Comparison of ENCODE assay signal across 9 mouse cellular contexts in genomic region chr4:150132692-150133271, GRCm38 (mm10). TPM values are rescaled to one million over a fixed set of nuclear protein-coding genes. Genes with fewer than 3 reads are reported as not detected.
DNase-seq lines count a peak whose midpoint lies in the region; ATAC-seq and TF ChIP-seq lines count a peak whose summit lies in the region.
"Had no signal": no experiment of that assay in that cellular context is flagged by ENCODE, and none has a peak within 500 bp of the region (broad histone marks: within the 10 kb centered on the region; RNA-seq: fewer than 3 reads in every experiment).

No protein-coding gene starts in this region.

- no peaks in the 10 kb centered on the region for H3K9me3 ChIP-seq in heart, postnatal 0 days (replicated peaks; ENCODE audit: control insufficient read depth, low read length)
- H3K9me3 ChIP-seq in limb, embryonic 11.5 days (ENCODE audit: control insufficient read depth, low read length), result no peaks in the 10 kb centered on the region
- H3K9me3 ChIP-seq in midbrain, postnatal 0 days (ENCODE audit: low read length), result no peaks in the 10 kb centered on the region

- peak overlapping the region; percentile 20; the same call in 1 of the 2 replicates for H3K4me3 ChIP-seq in heart, postnatal 0 days (ENCODE audit: low read depth, low read length)
- no peak overlapping the region for H3K4me3 ChIP-seq in limb, embryonic 11.5 days (ENCODE audit: low read depth, low read length)
- H3K4me3 ChIP-seq in midbrain, postnatal 0 days (ENCODE audit: low read depth, low read length), result no peak overlapping the region

- H3K4me1 ChIP-seq in heart, postnatal 0 days (ENCODE audit: control insufficient read depth, insufficient read depth), result peaks cover 3% of the 10 kb centered on the region; the same call in 1 of the 2 replicates
- H3K4me1 ChIP-seq in limb, embryonic 11.5 days (ENCODE audit: control insufficient read depth, insufficient read depth, low read length), result peaks cover 3% of the 10 kb centered on the region; the same call in 1 of the 2 replicates
- H3K4me1 ChIP-seq in midbrain, postnatal 0 days (ENCODE audit: insufficient read depth, low read length), result no peaks in the 10 kb centered on the region

- peak overlapping the region; percentile 48 for H3K4me2 ChIP-seq in heart, postnatal 0 days (ENCODE audit: low read depth, low read length)
- H3K4me2 ChIP-seq in limb, embryonic 11.5 days (ENCODE audit: low read depth, severe bottlenecking), result peak overlapping the region; percentile 22
- peak overlapping the region; percentile 22; the same call in 1 of the 2 replicates for H3K4me2 ChIP-seq in midbrain, postnatal 0 days (ENCODE audit: low read depth, low read length, poor library complexity, severe bottlenecking)

- H3K27ac ChIP-seq in heart, postnatal 0 days (ENCODE audit: low read depth), result no peak overlapping the region
- H3K27ac ChIP-seq in limb, embryonic 11.5 days (replicated peaks; ENCODE audit: low read depth, low read length), result no peak overlapping the region
- no peak overlapping the region for H3K27ac ChIP-seq in midbrain, postnatal 0 days (ENCODE audit: low read depth, low read length)

- intact Hi-C loops in left cerebral cortex, postnatal 4 days (cut with DNase I), result no loop called here

- ATAC-seq in heart, postnatal 0 days (ENCODE audit: insufficient read depth, low read depth), result peak; percentile 58
- ATAC-seq in limb, embryonic 11.5 days (ENCODE audit: insufficient number of reproducible peaks, low FRiP score, low TSS enrichment, low read depth), result no peak
- no peak for ATAC-seq in midbrain, postnatal 0 days (ENCODE audit: low FRiP score)

- H3K9ac ChIP-seq in heart, postnatal 0 days (replicated peaks; ENCODE audit: low read depth, low read length), result no peak overlapping the region
- no peak overlapping the region for H3K9ac ChIP-seq in limb, embryonic 11.5 days (ENCODE audit: low read length)
- H3K9ac ChIP-seq in midbrain, postnatal 0 days (replicated peaks; ENCODE audit: low read length, poor library complexity, severe bottlenecking), result no peak overlapping the region

- DNase-seq in B cell, adult 2 months, result peak; percentile 22 to 24
- peak; percentile 52 for DNase-seq in R1 (ENCODE audit: low read depth, low spot score)
- no peak for DNase-seq in heart, postnatal 0 days (ENCODE audit: low spot score)
- DNase-seq in limb, embryonic 11.5 days (ENCODE audit: low spot score), result no peak
- no peak for DNase-seq in midbrain, postnatal 0 days (ENCODE audit: low spot score)
- DNase-seq in left cerebral cortex, postnatal 4 days, result no peak
- DNase-seq in cerebellum, adult 18-20 months, result no peak
- no peak for DNase-seq in cerebellum, postnatal 4 days (ENCODE audit: low spot score in 2 of 2)

- no peaks in the 10 kb centered on the region for H3K36me3 ChIP-seq in heart, postnatal 0 days (replicated peaks; ENCODE audit: control insufficient read depth, insufficient read depth, low read length)
- no peaks in the 10 kb centered on the region for H3K36me3 ChIP-seq in limb, embryonic 11.5 days (ENCODE audit: control insufficient read depth, insufficient read depth, low read length)
- no peaks in the 10 kb centered on the region for H3K36me3 ChIP-seq in midbrain, postnatal 0 days (ENCODE audit: insufficient read depth, low read length)

- no peak for TF ChIP-seq EP300 in heart, postnatal 0 days (IDR thresholded peaks at IDR 0.05; ENCODE audit: low read depth)

- TF ChIP-seq CTCF in heart, postnatal 0 days (IDR thresholded peaks at IDR 0.05; ENCODE audit: low read depth), result no peak
- TF ChIP-seq CTCF in midbrain, postnatal 0 days (IDR thresholded peaks at IDR 0.05), result no peak

- WGBS in heart, postnatal 0 days, result 17% methylated on average over 24 of the region's 24 CpGs
- WGBS in limb, embryonic 11.5 days, result 28% methylated on average over 24 of the region's 24 CpGs
- WGBS in midbrain, postnatal 0 days, result 25% methylated on average over 24 of the region's 24 CpGs

- 0 out of 2 replicates have a peak, but pooled peaks cover 3% of the 10 kb centered on the region for H3K27me3 ChIP-seq in heart, postnatal 0 days (ENCODE audit: control insufficient read depth, insufficient read depth, low read length)
- no peaks in the 10 kb centered on the region for H3K27me3 ChIP-seq in limb, embryonic 11.5 days (ENCODE audit: control insufficient read depth, insufficient read depth, low read length)
- no peaks in the 10 kb centered on the region for H3K27me3 ChIP-seq in midbrain, postnatal 0 days (ENCODE audit: insufficient read depth, low read length)

RNA-seq across cellular contexts. Expression of gene Slc2a5, which starts 13.7 kb away (rescaled TPM):
- 0.58 TPM in 1 of 2 replicates, not detected in the other for total RNA-seq in heart, postnatal 0 days (2014; rRNA removed; ENCODE audit: low replicate concordance)
- 0.42 and 0.59 TPM in 2 replicates for polyA plus RNA-seq in heart, postnatal 0 days (2015; fragmentation: Nextera tagmentation; extraction: Ambion mirVana)
- 1.1 and 1.8 TPM in 2 replicates for polyA plus RNA-seq in limb, embryonic 11.5 days (2014; fragmentation: Nextera tagmentation; extraction: Ambion mirVana)
- total RNA-seq in midbrain, postnatal 0 days (2014; rRNA removed), result 1.5 and 4.3 TPM in 2 replicates
- 2.1 and 3.2 TPM in 2 replicates for polyA plus RNA-seq in midbrain, postnatal 0 days (2015; fragmentation: Nextera tagmentation; extraction: Ambion mirVana)
- 1 to 10 TPM; 1.4 to 1.5 TPM for total RNA-seq in left cerebral cortex, postnatal 4 days (2021)

RNA-seq across cellular contexts. Expression of gene Slc2a7, which starts 16.0 kb away (rescaled TPM):
- total RNA-seq in heart, postnatal 0 days (2014; rRNA removed; ENCODE audit: low replicate concordance), result not detected in 2 replicates
- not detected in 2 replicates for polyA plus RNA-seq in heart, postnatal 0 days (2015; fragmentation: Nextera tagmentation; extraction: Ambion mirVana)
- polyA plus RNA-seq in limb, embryonic 11.5 days (2014; fragmentation: Nextera tagmentation; extraction: Ambion mirVana), result not detected in 2 replicates
- not detected in 2 replicates for total RNA-seq in midbrain, postnatal 0 days (2014; rRNA removed)
- not detected in 2 replicates for polyA plus RNA-seq in midbrain, postnatal 0 days (2015; fragmentation: Nextera tagmentation; extraction: Ambion mirVana)
- total RNA-seq in left cerebral cortex, postnatal 4 days (2021), result not detected
- polyA plus RNA-seq: cortical plate, adult 2 months had no signal

RNA-seq across cellular contexts. Expression of gene Gpr157, which starts 45.6 kb away (rescaled TPM):
- 15.0 and 23.3 TPM in 2 replicates for total RNA-seq in heart, postnatal 0 days (2014; rRNA removed; ENCODE audit: low replicate concordance)
- 4.3 and 4.5 TPM in 2 replicates for polyA plus RNA-seq in heart, postnatal 0 days (2015; fragmentation: Nextera tagmentation; extraction: Ambion mirVana)
- polyA plus RNA-seq in limb, embryonic 11.5 days (2014; fragmentation: Nextera tagmentation; extraction: Ambion mirVana), result 0.29 and 0.47 TPM in 2 replicates
- total RNA-seq in midbrain, postnatal 0 days (2014; rRNA removed), result 4.4 TPM in 2 replicates
- 0.47 and 0.49 TPM in 2 replicates for polyA plus RNA-seq in midbrain, postnatal 0 days (2015; fragmentation: Nextera tagmentation; extraction: Ambion mirVana)
- 1 to 10 TPM; 1.2 to 1.5 TPM for total RNA-seq in left cerebral cortex, postnatal 4 days (2021)

Comparison
In these comparisons a context has a peak if more than half of its experiments do, and no peak if none do; other contexts are left out.
1. DNase-seq: peak in B cell, adult 2 months (2 of 2) and R1 (single experiment); none in heart, postnatal 0 days (single experiment), limb, embryonic 11.5 days (single experiment), midbrain, postnatal 0 days (single experiment), left cerebral cortex, postnatal 4 days (single experiment), cerebellum, adult 18-20 months (0 of 2) and cerebellum, postnatal 4 days (0 of 2).
2. Peak in every context shown above with its lines, with median percentiles within 50 percentile points of each other: H3K4me2 ChIP-seq.